Mouse (Mus musculus): ENCODE measurements around the gene Gm49380. TPM values are rescaled to one million over a fixed set of nuclear protein-coding genes. Genes with fewer than 3 reads are reported as not detected.

Gene Gm49380
- polyA plus RNA-seq (2012; rRNA removed), result 0.31 and 0.55 TPM in 2 replicates

DNA sequence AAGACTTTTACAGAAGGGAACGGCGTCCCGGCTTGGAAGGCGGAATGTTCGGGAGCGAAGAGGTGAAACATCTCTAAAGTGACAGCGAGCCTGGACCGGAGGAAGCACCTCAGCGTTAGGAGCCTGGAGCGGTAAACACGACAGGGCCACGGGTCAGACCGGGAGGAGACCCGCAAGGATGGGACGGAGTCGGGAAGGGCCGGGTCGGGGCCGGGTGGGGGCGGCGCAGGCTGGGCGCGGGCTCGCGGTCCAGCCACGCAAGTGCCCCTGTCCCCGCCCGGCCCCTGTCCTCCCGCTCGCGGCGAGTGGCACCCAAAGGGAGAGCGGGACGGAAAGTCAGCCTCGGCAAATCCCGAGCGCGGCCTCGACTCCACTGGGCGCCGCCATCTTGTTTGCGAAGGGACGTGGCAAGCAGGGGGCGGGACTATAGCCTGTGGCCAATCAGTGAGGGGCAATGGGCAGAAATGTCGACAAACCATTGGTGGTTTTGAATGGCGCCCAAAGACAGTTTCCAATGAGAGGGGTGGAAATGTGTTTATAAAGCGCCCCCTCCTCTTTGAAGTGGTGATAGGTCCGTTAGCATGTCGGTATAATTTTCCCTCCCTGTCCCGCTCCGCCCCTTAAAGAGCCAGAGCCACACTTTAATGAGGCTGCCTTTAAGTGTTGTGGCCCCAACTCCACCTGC lies at the start of gene Gm49380, which contains the start of gene Rnf26:
Gene Gm49380 (minus strand): TSS at position 396 of the 685 bp plus-strand sequence.
Gene Rnf26 (minus strand): TSS at position 413 of the 685 bp plus-strand sequence.

GRCm38 (mm10) chr9:44134101-44134850 lies 21.0 kb upstream of the Gm49380 start, which contains the start of gene Mcam:
Mcam (plus strand) TSS chr9:44134469.

GRCm38 (mm10) chr9:44107110-44107509 lies 6.2 kb downstream of the Gm49380 start, which contains the start of gene C1qtnf5:
C1qtnf5 (plus strand) TSS chr9:44107245.

GRCm38 (mm10) chr9:44101490-44101889 lies 11.8 kb downstream of the Gm49380 start, which contains the start of gene Mfrp:
Mfrp (plus strand) TSS chr9:44101729.

DNA sequence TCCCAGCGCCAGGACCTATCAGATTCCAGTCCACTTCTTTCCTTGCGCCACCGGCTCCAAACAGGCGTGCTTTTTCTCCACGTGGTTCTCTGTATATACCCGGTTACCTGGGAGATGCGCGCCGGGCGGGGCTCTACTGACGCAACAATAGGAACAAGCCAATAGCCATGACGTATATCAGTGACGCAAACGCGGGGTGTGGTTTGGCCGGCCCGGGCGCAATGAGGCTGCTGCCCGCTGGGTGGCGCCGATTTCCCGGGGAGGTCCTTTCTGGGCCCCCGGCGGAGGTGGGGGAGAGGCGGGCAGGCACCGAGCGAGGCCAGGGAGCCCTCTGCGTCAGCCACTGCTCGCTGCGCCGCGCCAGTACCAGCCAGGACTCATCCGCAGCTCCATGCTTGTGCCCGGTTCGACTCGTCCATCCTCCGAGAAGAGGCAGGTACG lies 46.5 kb downstream of the Gm49380 start, which contains the start of gene Usp2:
Gene Usp2 (plus strand): TSS at position 237 of the 441 bp plus-strand sequence.

GRCm38 (mm10) chr9:44042836-44043707 lies 70.2 kb downstream of the Gm49380 start, which contains the start of gene Thy1:
Thy1 (plus strand) TSS chr9:44043384.

Other genes with a start within 250 kb of the Gm49380 start
- 0.28 and 2.0 TPM in 2 replicates for gene Thy1, start 70.1 kb downstream of the Gm49380 start, polyA plus RNA-seq (2012; rRNA removed)
- 2.6 and 2.8 TPM in 2 replicates for gene Usp2, start 46.5 kb downstream of the Gm49380 start, polyA plus RNA-seq (2012; rRNA removed)
- gene Mfrp, start 11.8 kb downstream of the Gm49380 start, polyA plus RNA-seq (2012; rRNA removed), result 0.17 and 0.26 TPM in 2 replicates
- 0.67 and 1.6 TPM in 2 replicates for gene C1qtnf5, start 6.3 kb downstream of the Gm49380 start, polyA plus RNA-seq (2012; rRNA removed)
- gene Rnf26, start within 50 bp of the Gm49380 start, polyA plus RNA-seq (2012; rRNA removed), result 46.4 and 52.6 TPM in 2 replicates
- gene Mcam, start 21.0 kb upstream of the Gm49380 start, polyA plus RNA-seq (2012; rRNA removed), result 22.7 and 32.7 TPM in 2 replicates
- gene Cbl, start 120.5 kb upstream of the Gm49380 start, polyA plus RNA-seq (2012; rRNA removed), result 19.7 and 24.1 TPM in 2 replicates
- gene Ccdc153, start 127.2 kb upstream of the Gm49380 start, polyA plus RNA-seq (2012; rRNA removed), result 0.05 and 0.14 TPM in 2 replicates
- gene Pdzd3, start 138.0 kb upstream of the Gm49380 start, polyA plus RNA-seq (2012; rRNA removed), result 0.20 and 0.31 TPM in 2 replicates
- 2.0 and 2.4 TPM in 2 replicates for gene Nlrx1, start 155.1 kb upstream of the Gm49380 start, polyA plus RNA-seq (2012; rRNA removed)
- gene Abcg4, start 175.1 kb upstream of the Gm49380 start, polyA plus RNA-seq (2012; rRNA removed), result 19.3 and 19.5 TPM in 2 replicates
- gene Hinfp, start 192.2 kb upstream of the Gm49380 start, polyA plus RNA-seq (2012; rRNA removed), result 38.6 and 43.6 TPM in 2 replicates
- gene C2cd2l, start 206.8 kb upstream of the Gm49380 start, polyA plus RNA-seq (2012; rRNA removed), result 19.9 and 22.4 TPM in 2 replicates
- 20.6 and 44.7 TPM in 2 replicates for gene Dpagt1, start 212.5 kb upstream of the Gm49380 start, polyA plus RNA-seq (2012; rRNA removed)
- gene H2afx, start 221.2 kb upstream of the Gm49380 start, polyA plus RNA-seq (2012; rRNA removed), result 292 and 369 TPM in 2 replicates
- 111 and 135 TPM in 2 replicates for gene Hmbs, start 230.7 kb upstream of the Gm49380 start, polyA plus RNA-seq (2012; rRNA removed)
- gene Vps11, start 248.2 kb upstream of the Gm49380 start, polyA plus RNA-seq (2012; rRNA removed), result 24.8 and 28.6 TPM in 2 replicates